Mouse (Mus musculus): ENCODE results near the gene Cd164l2. TPM values are rescaled to one million over a fixed set of nuclear protein-coding genes. Genes with fewer than 3 reads are reported as not detected.

Gene Cd164l2
- polyA plus RNA-seq, 1 experiment from 2014 or later = 1.6 TPM

GRCm38 (mm10) chr4:133265759-133266158, 53.8 kb downstream of the Cd164l2 start:
- no peak overlapping the region for H3K4me3 ChIP-seq (ENCODE audit: low read length)
- H3K4me2 ChIP-seq (ENCODE audit: low read depth, low read length) = no peak overlapping the region
- H3K36me3 ChIP-seq (ENCODE audit: control insufficient read depth, insufficient read depth, low read length) = peaks cover 22% of the 10 kb centered on the region
- no peaks in the 10 kb centered on the region for H3K27me3 ChIP-seq (replicated peaks; ENCODE audit: control insufficient read depth, insufficient read depth, low read length)
- whole genome bisulfite sequencing = 81% methylated on average over 4 of the region's 4 CpGs
- H3K9me3 ChIP-seq (ENCODE audit: control insufficient read depth, low read length) = no peaks in the 10 kb centered on the region
- no peak overlapping the region for H3K27ac ChIP-seq (ENCODE audit: low read length)
- H3K4me1 ChIP-seq (ENCODE audit: control insufficient read depth, insufficient read depth, low read length) = no peaks in the 10 kb centered on the region
- no peak for ATAC-seq
- H3K9ac ChIP-seq (ENCODE audit: low read depth, low read length) = no peak overlapping the region

GRCm38 (mm10) chr4:133266248-133266880, 54.4 kb downstream of the Cd164l2 start:
- H3K27me3 ChIP-seq (replicated peaks; ENCODE audit: control insufficient read depth, insufficient read depth, low read length) = no peaks in the 10 kb centered on the region
- no peak for ATAC-seq
- peaks cover 22% of the 10 kb centered on the region for H3K36me3 ChIP-seq (ENCODE audit: control insufficient read depth, insufficient read depth, low read length)
- WGBS = 94% methylated on average over 12 of the region's 12 CpGs
- H3K4me1 ChIP-seq (ENCODE audit: control insufficient read depth, insufficient read depth, low read length) = no peaks in the 10 kb centered on the region
- H3K9me3 ChIP-seq (ENCODE audit: control insufficient read depth, low read length) = no peaks in the 10 kb centered on the region
- no peak overlapping the region for H3K27ac ChIP-seq (ENCODE audit: low read length)
- H3K4me3 ChIP-seq (ENCODE audit: low read length) = no peak overlapping the region
- no peak overlapping the region for H3K9ac ChIP-seq (ENCODE audit: low read depth, low read length)
- H3K4me2 ChIP-seq (ENCODE audit: low read depth, low read length) = no peak overlapping the region

- H3K4me2 ChIP-seq (ENCODE audit: low read depth, low read length) = no peak overlapping the region
- H3K36me3 ChIP-seq (ENCODE audit: control insufficient read depth, insufficient read depth, low read length) = peaks cover 22% of the 10 kb centered on the region
- no peaks in the 10 kb centered on the region for H3K27me3 ChIP-seq (replicated peaks; ENCODE audit: control insufficient read depth, insufficient read depth, low read length)
- H3K4me3 ChIP-seq (ENCODE audit: low read length) = no peak overlapping the region
- 94% methylated on average over 3 of the region's 3 CpGs for WGBS
- H3K9ac ChIP-seq (ENCODE audit: low read depth, low read length) = no peak overlapping the region
- no peak overlapping the region for H3K27ac ChIP-seq (ENCODE audit: low read length)
- no peaks in the 10 kb centered on the region for H3K9me3 ChIP-seq (ENCODE audit: control insufficient read depth, low read length)
- H3K4me1 ChIP-seq (ENCODE audit: control insufficient read depth, insufficient read depth, low read length) = no peaks in the 10 kb centered on the region
- no peak for ATAC-seq
These were observed 57.0 kb downstream of the Cd164l2 start for GRCm38 (mm10) chr4:133268931-133269330.

GRCm38 (mm10) chr4:133269596-133269995, 57.7 kb downstream of the Cd164l2 start:
- Histone ChIP-seq H3K36me3 (ENCODE audit: control insufficient read depth, insufficient read depth, low read length) (peaks cover 21% of the 10 kb centered on the region), H3K9me3 (ENCODE audit: control insufficient read depth, low read length) (no peaks in the 10 kb centered on the region), H3K4me2 (ENCODE audit: low read depth, low read length) (no peak overlapping the region), H3K4me1 (ENCODE audit: control insufficient read depth, insufficient read depth, low read length) (no peaks in the 10 kb centered on the region), H3K9ac (ENCODE audit: low read depth, low read length) (no peak overlapping the region), H3K4me3 (ENCODE audit: low read length) (no peak overlapping the region), H3K27me3 (replicated peaks; ENCODE audit: control insufficient read depth, insufficient read depth, low read length) (no peaks in the 10 kb centered on the region), H3K27ac (ENCODE audit: low read length) (no peak overlapping the region)
- no peak for ATAC-seq
- 94% methylated on average over 3 of the region's 3 CpGs for WGBS

GRCm38 (mm10) chr4:133270929-133271328, 59.0 kb downstream of the Cd164l2 start:
- Histone ChIP-seq H3K4me3 (ENCODE audit: low read length) (no peak overlapping the region), H3K4me2 (ENCODE audit: low read depth, low read length) (no peak overlapping the region), H3K9me3 (ENCODE audit: control insufficient read depth, low read length) (no peaks in the 10 kb centered on the region), H3K4me1 (ENCODE audit: control insufficient read depth, insufficient read depth, low read length) (peaks cover 5% of the 10 kb centered on the region), H3K27me3 (replicated peaks; ENCODE audit: control insufficient read depth, insufficient read depth, low read length) (no peaks in the 10 kb centered on the region), H3K27ac (ENCODE audit: low read length) (no peak overlapping the region), H3K9ac (ENCODE audit: low read depth, low read length) (no peak overlapping the region), H3K36me3 (ENCODE audit: control insufficient read depth, insufficient read depth, low read length) (peaks cover 10% of the 10 kb centered on the region; the same call in 1 of the 2 replicates)
- no peak for ATAC-seq
- WGBS = 89% methylated on average over 9 of the region's 9 CpGs

Small RNA genes lying within 50 kb of the gene (microRNA-seq; reads per million reads assigned to microRNA genes)
- gene Mir7017 = not detected

Other genes starting within 250 kb of the Cd164l2 start
- gene Fgr, start 238.0 kb upstream of the Cd164l2 start, polyA plus RNA-seq (2015; fragmentation: Nextera tagmentation; extraction: Ambion mirVana) = 3.1 and 3.5 TPM in 2 replicates
- 5.3 and 5.7 TPM in 2 replicates for gene Ahdc1, start 200.9 kb upstream of the Cd164l2 start, polyA plus RNA-seq (2015; fragmentation: Nextera tagmentation; extraction: Ambion mirVana)
- gene Wasf2, start 81.6 kb upstream of the Cd164l2 start, polyA plus RNA-seq (2015; fragmentation: Nextera tagmentation; extraction: Ambion mirVana) = 76.9 and 81.9 TPM in 2 replicates
- 0.05 and 0.24 TPM in 2 replicates for gene Gpr3, start 405 bp downstream of the Cd164l2 start, polyA plus RNA-seq (2015; fragmentation: Nextera tagmentation; extraction: Ambion mirVana)
- 2.4 and 2.8 TPM in 2 replicates for gene Map3k6, start 28.7 kb downstream of the Cd164l2 start, polyA plus RNA-seq (2015; fragmentation: Nextera tagmentation; extraction: Ambion mirVana)
- gene Sytl1, start 51.0 kb downstream of the Cd164l2 start, polyA plus RNA-seq (2015; fragmentation: Nextera tagmentation; extraction: Ambion mirVana) = 3.0 and 4.0 TPM in 2 replicates
- 69.8 and 75.7 TPM in 2 replicates for gene Tmem222, start 65.7 kb downstream of the Cd164l2 start, polyA plus RNA-seq (2015; fragmentation: Nextera tagmentation; extraction: Ambion mirVana)
- gene Wdtc1, start 141.3 kb downstream of the Cd164l2 start, polyA plus RNA-seq (2015; fragmentation: Nextera tagmentation; extraction: Ambion mirVana) = 11.4 and 12.8 TPM in 2 replicates
- gene Slc9a1, start 157.6 kb downstream of the Cd164l2 start, polyA plus RNA-seq (2015; fragmentation: Nextera tagmentation; extraction: Ambion mirVana) = 9.1 and 9.2 TPM in 2 replicates

All from intestine, embryonic 16.5 days (tissue).